Mouse (Mus musculus) testis, adult 2 months (tissue): ENCODE measurements around the gene Zcchc24. TPM values are rescaled to one million over a fixed set of nuclear protein-coding genes. Genes with fewer than 3 reads are reported as not detected.
A peak's percentile ranks its signal among the peaks of the same experiment; 100 is the strongest.

Experiments used
- H3K27ac ChIP-seq: fragments of 200-500 bp; 2 replicates; pipeline ENCODE4 v1.5.1; 2012; ENCODE audit warnings: low read depth, low read length; ENCODE audit not compliant: control insufficient read depth, insufficient read depth
- H3K27me3 ChIP-seq: fragments of 200-500 bp; 2 replicates; pipeline ENCODE4 v1.6.1; 2012; ENCODE audit warnings: mild to moderate bottlenecking, low read length, moderate library complexity; ENCODE audit not compliant: control insufficient read depth, insufficient read depth
- H3K36me3 ChIP-seq: fragments of 200-500 bp; 2 replicates; pipeline ENCODE4 v1.6.1; 2012; ENCODE audit warnings: mild to moderate bottlenecking, low read length; ENCODE audit not compliant: control insufficient read depth, insufficient read depth
- H3K4me1 ChIP-seq: fragments of 200-500 bp; 2 replicates; pipeline ENCODE4 v1.6.1; 2012; ENCODE audit warnings: low read length; ENCODE audit not compliant: control insufficient read depth, insufficient read depth
- H3K4me3 ChIP-seq: fragments of 200-500 bp; 2 replicates; pipeline ENCODE4 v1.5.1; 2012; ENCODE audit warnings: low read depth, mild to moderate bottlenecking, low read length, moderate library complexity, mixed read lengths; ENCODE audit not compliant: control insufficient read depth
- CTCF ChIP-seq: fragments of 200-500 bp; IDR thresholded peaks from 2 replicates; pipeline ENCODE4 v1.5.1; 2012; ENCODE audit warnings: low read depth, mild to moderate bottlenecking, inconsistent platforms, low read length, moderate library complexity; ENCODE audit not compliant: control insufficient read depth, insufficient read depth, insufficient replicate concordance
- POLR2A ChIP-seq: fragments of 200-500 bp; IDR thresholded peaks from 2 replicates; pipeline ENCODE4 v1.6.1; 2012; ENCODE audit warnings: low read depth, mild to moderate bottlenecking, inconsistent platforms, low read length, moderate library complexity; ENCODE audit not compliant: control insufficient read depth
- polyA plus RNA-seq: library from polyadenylated mRNA; depleted of rRNA; stranded (reverse); fragments of >200 nt; gene quantifications from 2 replicates; pipeline ENCODE4 v1.2.3, GENCODE M21; 2012

The Zcchc24 gene
- polyA plus RNA-seq, 1 experiment, result 2.7 TPM

GRCm38 (mm10) chr14:25701986-25702385 is 66.9 kb downstream of the Zcchc24 start:
- peak overlapping the region; percentile 82 for H3K4me3 ChIP-seq
- H3K4me1 ChIP-seq, result no peaks in the 10 kb centered on the region; the same call in 1 of the 2 replicates
- TF ChIP-seq POLR2A (no peak), CTCF (no peak)
- no peaks in the 10 kb centered on the region for H3K27me3 ChIP-seq
- H3K36me3 ChIP-seq, result peaks cover 3% of the 10 kb centered on the region
- no peak overlapping the region for H3K27ac ChIP-seq

GRCm38 (mm10) chr14:25696356-25696755 is 72.5 kb downstream of the Zcchc24 start:
- peaks cover 3% of the 10 kb centered on the region for H3K36me3 ChIP-seq
- no peaks in the 10 kb centered on the region for H3K27me3 ChIP-seq
- H3K4me3 ChIP-seq, result no peak overlapping the region
- TF ChIP-seq POLR2A (no peak), CTCF (no peak)
- H3K4me1 ChIP-seq, result peaks cover 15% of the 10 kb centered on the region
- H3K27ac ChIP-seq, result no peak overlapping the region

- Histone ChIP-seq H3K27me3 (no peaks in the 10 kb centered on the region), H3K4me3 (no peak overlapping the region; the same call in none of the 2 replicates), H3K27ac (no peak overlapping the region), H3K4me1 (peaks cover 15% of the 10 kb centered on the region), H3K36me3 (peaks cover 3% of the 10 kb centered on the region)
- no peak for TF ChIP-seq CTCF
- TF ChIP-seq POLR2A, result no peak
Measured at GRCm38 (mm10) chr14:25695059-25695458, 73.8 kb downstream of the Zcchc24 start.

GRCm38 (mm10) chr14:25694569-25694897 is 74.3 kb downstream of the Zcchc24 start:
- Histone ChIP-seq H3K27me3 (no peaks in the 10 kb centered on the region), H3K36me3 (peaks cover 2% of the 10 kb centered on the region), H3K4me1 (peaks cover 15% of the 10 kb centered on the region), H3K4me3 (peak overlapping the region; percentile 92), H3K27ac (peak overlapping the region; percentile 52; the same call in 1 of the 2 replicates)
- no peak for TF ChIP-seq CTCF
- no peak for TF ChIP-seq POLR2A

GRCm38 (mm10) chr14:25693888-25694568 is 74.8 kb downstream of the Zcchc24 start, which contains the start of gene Ppif:
Gene Ppif, plus strand, starts transcription at chr14:25694154.
- Histone ChIP-seq H3K36me3 (peaks cover 2% of the 10 kb centered on the region), H3K27me3 (no peaks in the 10 kb centered on the region), H3K27ac (peak within 1 kb of the TSS; percentile 81), H3K4me3 (peak within 1 kb of the TSS; percentile 92), H3K4me1 (peaks cover 15% of the 10 kb centered on the region)
- TF ChIP-seq POLR2A (peak; percentile 83), CTCF (peak; percentile 100)

- Histone ChIP-seq H3K27me3 (no peaks in the 10 kb centered on the region), H3K27ac (peak overlapping the region; percentile 81), H3K4me1 (peaks cover 15% of the 10 kb centered on the region), H3K36me3 (peaks cover 2% of the 10 kb centered on the region; the same call in 1 of the 2 replicates), H3K4me3 (peak overlapping the region; percentile 92)
- TF ChIP-seq CTCF (no peak), POLR2A (no peak)
Measured at GRCm38 (mm10) chr14:25693271-25693887, 75.5 kb downstream of the Zcchc24 start.
